Mouse (Mus musculus) intestine, postnatal 0 days (tissue): ENCODE results near the gene Zmiz2. TPM values are rescaled to one million over a fixed set of nuclear protein-coding genes. Genes with fewer than 3 reads are reported as not detected.
"Not testable (repeated sequence)": the region's sequence is repeated elsewhere in the genome, so short reads cannot be mapped to it uniquely, and the experiment has no call there.

Source experiments
- ATAC-seq: fragments of 200-750 bp; cut with Nextera tagmentation; 2 replicates; pipeline ENCODE4 v1.8.0; 2017; ENCODE audit warnings: mild to moderate bottlenecking, moderate TSS enrichment, moderate library complexity
- H3K27ac ChIP-seq: fragments of 300-500 bp; sonication (generic); 2 replicates; pipeline ENCODE4 v1.5.1; 2014; ENCODE audit warnings: mild to moderate bottlenecking, low read depth, low read length, moderate library complexity
- H3K27me3 ChIP-seq: fragments of 300-500 bp; sonication (generic); replicated peaks from 2 replicates; pipeline ENCODE4 v1.6.1; 2014; ENCODE audit warnings: low read length, mixed read lengths; ENCODE audit not compliant: control insufficient read depth, insufficient read depth
- H3K36me3 ChIP-seq: fragments of 300-500 bp; sonication (generic); 2 replicates; pipeline ENCODE4 v1.6.1; 2014; ENCODE audit warnings: mild to moderate bottlenecking, moderate library complexity; ENCODE audit not compliant: control insufficient read depth, insufficient read depth
- H3K4me1 ChIP-seq: fragments of 300-500 bp; sonication (generic); replicated peaks from 2 replicates; pipeline ENCODE4 v1.6.1; 2014; ENCODE audit warnings: antibody characterized with exemption, low read length, mixed read lengths; ENCODE audit not compliant: control insufficient read depth, insufficient read depth
- H3K4me2 ChIP-seq: fragments of 300-500 bp; sonication (generic); replicated peaks from 2 replicates; pipeline ENCODE4 v1.6.1; 2014; ENCODE audit warnings: low read depth, mild to moderate bottlenecking, moderate library complexity
- H3K4me3 ChIP-seq: fragments of 300-500 bp; sonication (generic); 2 replicates; pipeline ENCODE4 v1.5.1; 2014; ENCODE audit warnings: low read depth, low read length
- H3K9ac ChIP-seq: fragments of 300-500 bp; sonication (generic); 2 replicates; pipeline ENCODE4 v1.6.1; 2014; ENCODE audit warnings: mild to moderate bottlenecking, low read depth, low read length
- H3K9me3 ChIP-seq: fragments of 300-500 bp; sonication (generic); 2 replicates; pipeline ENCODE4 v1.6.1; 2016; ENCODE audit warnings: mixed run types; ENCODE audit not compliant: control insufficient read depth
- CTCF ChIP-seq: sonication (generic); IDR thresholded peaks from 2 replicates; pipeline ENCODE4 v1.5.1; 2016; ENCODE audit warnings: low read depth, mild to moderate bottlenecking, control low read depth, antibody characterized with exemption, moderate library complexity
- WGBS: fragments of 180-500 bp; shearing (Covaris S2); extraction: QIAGEN DNeasy Blood & Tissue Kit; methylation state at CpG from one replicate; pipeline ENCODE4 v1.1.7; 2014; 5-methylcytosine and 5-hydroxymethylcytosine counted together
- polyA plus RNA-seq: library from polyadenylated mRNA; unstranded; fragments of >200 nt; fragmentation: Nextera tagmentation; extraction: Ambion mirVana; gene quantifications from 2 replicates; pipeline ENCODE4 v1.2.1, GENCODE M21; 2015

Zmiz2 gene
- polyA plus RNA-seq, 1 experiment from 2014 or later, result 8.0 TPM

- Histone ChIP-seq H3K4me3 (no peak overlapping the region), H3K9ac (0 out of 2 replicates have a peak overlapping the region, but pooled peaks have one; percentile 8), H3K27me3 (no peaks in the 10 kb centered on the region), H3K4me2 (no peak overlapping the region), H3K27ac (0 out of 2 replicates have a peak overlapping the region, but pooled peaks have one; percentile 30), H3K36me3 (peaks cover 57% of the 10 kb centered on the region), H3K9me3 (no peaks in the 10 kb centered on the region), H3K4me1 (no peaks in the 10 kb centered on the region)
- TF ChIP-seq CTCF, result no peak
- WGBS, result 69% methylated on average over 9 of the region's 9 CpGs
- no peak for ATAC-seq
Measured at GRCm38 (mm10) chr11:6404699-6405566, 16.1 kb downstream of the Zmiz2 start.

GRCm38 (mm10) chr11:6405591-6406081, 16.8 kb downstream of the Zmiz2 start:
- no peak for ATAC-seq
- WGBS, result 60% methylated on average over 4 of the region's 4 CpGs
- TF ChIP-seq CTCF, result no peak
- Histone ChIP-seq H3K4me1 (no peaks in the 10 kb centered on the region), H3K27me3 (no peaks in the 10 kb centered on the region), H3K27ac (peak overlapping the region; percentile 30; the same call in 1 of the 2 replicates), H3K4me3 (no peak overlapping the region), H3K36me3 (peaks cover 50% of the 10 kb centered on the region), H3K4me2 (no peak overlapping the region), H3K9me3 (no peaks in the 10 kb centered on the region), H3K9ac (0 out of 2 replicates have a peak overlapping the region, but pooled peaks have one; percentile 8)

- peak; percentile 50 for ATAC-seq
- no peak overlapping the region; the same call in 1 of the 2 replicates for H3K4me2 ChIP-seq
- no peak overlapping the region; the same call in 1 of the 2 replicates for H3K9ac ChIP-seq
Measured at GRCm38 (mm10) chr11:6406251-6407161, 17.6 kb downstream of the Zmiz2 start.

GRCm38 (mm10) chr11:6407162-6407621, 18.3 kb downstream of the Zmiz2 start:
- H3K9me3 ChIP-seq, result no peaks in the 10 kb centered on the region
- H3K4me1 ChIP-seq, result no peaks in the 10 kb centered on the region
- TF ChIP-seq CTCF, result no peak
- H3K9ac ChIP-seq, result no peak overlapping the region
- H3K36me3 ChIP-seq, result peaks cover 34% of the 10 kb centered on the region
- no peaks in the 10 kb centered on the region for H3K27me3 ChIP-seq
- no peak overlapping the region; the same call in 1 of the 2 replicates for H3K27ac ChIP-seq
- no peak for ATAC-seq
- WGBS, result 87% methylated on average over 3 of the region's 3 CpGs
- H3K4me3 ChIP-seq, result no peak overlapping the region
- no peak overlapping the region for H3K4me2 ChIP-seq

More at GRCm38 (mm10) chr11:6406251-6407161, 17.6 kb downstream of the Zmiz2 start:
- H3K9me3 ChIP-seq, result no peaks in the 10 kb centered on the region
- peak overlapping the region; percentile 30; the same call in 1 of the 2 replicates for H3K27ac ChIP-seq
- WGBS, result 48% methylated on average over 14 of the region's 14 CpGs
- H3K27me3 ChIP-seq, result no peaks in the 10 kb centered on the region
- peaks cover 41% of the 10 kb centered on the region for H3K36me3 ChIP-seq
- H3K4me3 ChIP-seq, result no peak overlapping the region
- H3K4me1 ChIP-seq, result no peaks in the 10 kb centered on the region
- TF ChIP-seq CTCF, result no peak

- H3K9me3 ChIP-seq, result no peaks in the 10 kb centered on the region
- H3K36me3 ChIP-seq, result peaks cover 5% of the 10 kb centered on the region; the same call in 1 of the 2 replicates
- WGBS, result 61% methylated on average over 5 of the region's 5 CpGs
- no peaks in the 10 kb centered on the region for H3K4me1 ChIP-seq
- H3K27me3 ChIP-seq, result no peaks in the 10 kb centered on the region
- H3K4me2 ChIP-seq, result no peak overlapping the region
- H3K4me3 ChIP-seq, result no peak overlapping the region
- H3K9ac ChIP-seq, result no peak overlapping the region
- no peak overlapping the region for H3K27ac ChIP-seq
- no peak for TF ChIP-seq CTCF
- no peak for ATAC-seq
Measured at GRCm38 (mm10) chr11:6410050-6410602, 21.3 kb downstream of the Zmiz2 start.

- H3K27me3 ChIP-seq, H3K36me3 ChIP-seq, ATAC-seq, H3K9ac ChIP-seq, H3K4me2 ChIP-seq, H3K27ac ChIP-seq, H3K4me1 ChIP-seq, H3K4me3 ChIP-seq, H3K9me3 ChIP-seq: not testable (repeated sequence)
- WGBS, result 81% methylated on average over 5 of the region's 5 CpGs
Measured at GRCm38 (mm10) chr11:6410755-6411154, 21.9 kb downstream of the Zmiz2 start.
